Mouse (Mus musculus) ES-Bruce4 (cell line): Measurements from ENCODE around the gene Ctnnb1.

Experiments
- EP300 ChIP-seq: IDR thresholded peaks from 2 replicates; pipeline ENCODE4 v1.6.1; 2011; ENCODE audit warnings: low read depth, low read length; ENCODE audit not compliant: insufficient read depth
- POLR2A ChIP-seq: IDR thresholded peaks from one replicate; pipeline ENCODE4 v1.8.1; 2011; ENCODE audit warnings: low read length; ENCODE audit not compliant: insufficient read depth

- TF ChIP-seq POLR2A (no peak), EP300 (no peak)
These were observed 33.1 kb downstream of the Ctnnb1 start for GRCm38 (mm10) chr9:120961969-120962700.
